Mouse (Mus musculus) midbrain, postnatal 0 days (tissue): ENCODE measurements at regions not wholly inside any gene's neighbourhood (a gene's known extent, or its start where the extent isn't known, plus 50 kb on each side); places are given as distances from the start of the nearest gene placed in this dataset.

Experiments
- ATAC-seq: fragments of 200-750 bp; cut with Nextera tagmentation; 2 replicates; pipeline ENCODE4 v1.8.0; 2017; ENCODE audit warnings: moderate number of reproducible peaks, mild to moderate bottlenecking, moderate TSS enrichment, moderate library complexity; ENCODE audit not compliant: low FRiP score
- DNase-seq: peaks from one replicate; pipeline ENCODE4 v3.0.0-alpha.2; 2015; ENCODE audit warnings: low spot score
- H3K27ac ChIP-seq: fragments of 300-500 bp; sonication (generic); 2 replicates; pipeline ENCODE4 v1.5.1; 2014; ENCODE audit warnings: low read depth, mild to moderate bottlenecking, low read length, mixed read lengths
- H3K27me3 ChIP-seq: fragments of 300-500 bp; sonication (generic); 2 replicates; pipeline ENCODE4 v1.6.1; 2014; ENCODE audit warnings: low read length, control low read depth, mixed read lengths; ENCODE audit not compliant: insufficient read depth
- H3K36me3 ChIP-seq: fragments of 300-500 bp; sonication (generic); 2 replicates; pipeline ENCODE4 v1.6.1; 2014; ENCODE audit warnings: low read length, control low read depth, mixed read lengths; ENCODE audit not compliant: insufficient read depth
- H3K4me1 ChIP-seq: fragments of 300-500 bp; sonication (generic); 2 replicates; pipeline ENCODE4 v1.6.1; 2014; ENCODE audit warnings: mild to moderate bottlenecking, control low read depth, antibody characterized with exemption, low read length, mixed read lengths; ENCODE audit not compliant: insufficient read depth
- H3K4me2 ChIP-seq: fragments of 300-500 bp; sonication (generic); 2 replicates; pipeline ENCODE4 v1.6.1; 2014; ENCODE audit warnings: low read depth, mild to moderate bottlenecking, low read length, mixed read lengths; ENCODE audit not compliant: poor library complexity, severe bottlenecking
- H3K4me3 ChIP-seq: fragments of 300-500 bp; sonication (generic); 2 replicates; pipeline ENCODE4 v1.5.1; 2014; ENCODE audit warnings: low read depth, mild to moderate bottlenecking, low read length, moderate library complexity
- H3K9ac ChIP-seq: fragments of 300-500 bp; sonication (generic); replicated peaks from 2 replicates; pipeline ENCODE4 v1.6.1; 2014; ENCODE audit warnings: mild to moderate bottlenecking, low read length, moderate library complexity, mixed read lengths; ENCODE audit not compliant: poor library complexity, severe bottlenecking
- H3K9me3 ChIP-seq: fragments of 300-500 bp; sonication (generic); 2 replicates; pipeline ENCODE4 v1.6.1; 2016; ENCODE audit warnings: low read length, control low read depth
- CTCF ChIP-seq: IDR thresholded peaks from 2 replicates; pipeline ENCODE4 v1.5.1; 2016; ENCODE audit warnings: antibody characterized with exemption, mild to moderate bottlenecking
- WGBS: fragments of 180-500 bp; shearing (Covaris S2); extraction: QIAGEN DNeasy Blood & Tissue Kit; methylation state at CpG from one replicate; pipeline ENCODE4 v1.1.7; 2014; 5-methylcytosine and 5-hydroxymethylcytosine counted together

GRCm38 (mm10) chr1:51530191-51530926 is 52.1 kb upstream of the Nabp1 start:
- H3K4me1 ChIP-seq, result no peaks in the 10 kb centered on the region
- no peak overlapping the region for H3K27ac ChIP-seq
- no peak overlapping the region for H3K4me3 ChIP-seq
- no peaks in the 10 kb centered on the region for H3K36me3 ChIP-seq
- WGBS, result 57% methylated on average over 9 of the region's 9 CpGs
- no peak overlapping the region for H3K4me2 ChIP-seq
- no peaks in the 10 kb centered on the region for H3K27me3 ChIP-seq
- no peak for ATAC-seq
- no peaks in the 10 kb centered on the region for H3K9me3 ChIP-seq
- DNase-seq, result no peak
- no peak overlapping the region for H3K9ac ChIP-seq
- TF ChIP-seq CTCF, result no peak

DNA sequence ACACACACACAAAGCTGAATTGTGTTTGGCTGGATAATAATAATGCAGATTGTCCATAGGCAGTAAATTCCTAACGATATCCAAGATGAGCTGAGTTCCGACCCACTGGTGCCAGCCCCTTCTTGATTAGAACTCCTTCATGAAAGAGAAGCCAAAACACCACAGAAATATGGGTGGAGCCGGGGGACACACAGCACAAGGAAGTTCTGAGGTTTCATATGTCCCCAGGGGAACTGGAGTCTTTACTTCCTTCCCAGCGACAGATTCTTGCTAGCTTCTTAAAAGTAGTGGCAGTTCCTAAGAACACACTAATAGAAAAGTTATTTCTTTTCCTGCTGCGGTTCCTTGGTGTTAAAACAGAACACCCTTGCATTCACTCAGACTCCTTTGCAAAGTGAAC is 51.4 kb upstream of the Nabp1 start:
- TF ChIP-seq CTCF, result no peak
- ATAC-seq, result no peak

DNA sequence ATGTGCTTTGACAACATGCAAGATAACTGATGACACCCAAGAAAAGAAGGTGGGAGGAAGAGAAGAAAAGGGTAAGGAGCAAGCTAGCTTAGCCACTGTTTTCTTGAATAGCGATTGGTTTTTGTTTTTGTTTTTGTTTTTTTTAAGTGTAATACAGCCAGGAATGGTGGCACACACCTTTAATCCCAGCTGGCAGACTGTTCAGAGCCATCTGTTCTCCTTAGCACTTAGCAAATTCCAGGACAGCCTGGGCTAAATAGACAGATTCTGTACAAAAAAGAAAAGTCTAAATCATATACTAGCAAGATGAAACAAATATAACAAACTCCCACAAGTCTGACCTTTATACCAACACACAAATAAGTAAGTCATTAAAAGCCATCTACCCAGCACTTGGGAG is 50.4 kb upstream of the Nabp1 start:
- ATAC-seq, result no peak
- no peak overlapping the region for H3K4me3 ChIP-seq
- no peak for DNase-seq

More for the DNA sequence above, 51.4 kb upstream of the Nabp1 start:
- H3K9ac ChIP-seq, result no peak overlapping the region
- no peaks in the 10 kb centered on the region for H3K9me3 ChIP-seq
- no peak overlapping the region for H3K27ac ChIP-seq
- no peak overlapping the region for H3K4me3 ChIP-seq
- H3K27me3 ChIP-seq, result no peaks in the 10 kb centered on the region
- no peak overlapping the region for H3K4me2 ChIP-seq
- DNase-seq, result no peak
- H3K4me1 ChIP-seq, result no peaks in the 10 kb centered on the region
- H3K36me3 ChIP-seq, result no peaks in the 10 kb centered on the region
- WGBS, result 74% methylated on average over 5 of the region's 5 CpGs

More for the DNA sequence above, 50.4 kb upstream of the Nabp1 start:
- Histone ChIP-seq H3K27me3 (no peaks in the 10 kb centered on the region), H3K27ac (no peak overlapping the region), H3K36me3 (no peaks in the 10 kb centered on the region), H3K9ac (no peak overlapping the region), H3K4me2 (no peak overlapping the region), H3K9me3 (no peaks in the 10 kb centered on the region), H3K4me1 (no peaks in the 10 kb centered on the region)
- WGBS, result 92% methylated on average over 1 of the region's 1 CpGs
- TF ChIP-seq CTCF, result no peak
